ENCODE assay signal across 22 mouse cellular contexts in the genomic region with DNA sequence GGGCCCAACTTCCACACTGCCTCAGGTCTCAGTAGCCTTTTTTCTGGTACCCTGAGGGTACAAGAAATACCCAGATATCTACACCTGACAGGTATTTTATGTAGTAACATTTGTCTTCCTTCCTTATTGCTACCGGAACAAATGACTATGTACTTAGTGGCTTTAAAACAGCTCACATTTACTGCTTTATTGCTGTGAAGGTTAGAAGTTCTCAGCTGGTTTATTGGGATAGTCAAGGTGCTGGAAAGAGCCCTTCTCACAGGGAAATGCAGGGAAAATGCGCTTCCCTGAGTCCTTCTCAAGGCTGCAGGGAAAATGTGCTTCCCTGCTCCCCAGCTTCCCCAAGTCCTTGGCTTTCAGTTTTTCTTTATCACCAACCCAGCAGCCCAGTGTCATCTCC. TPM values are rescaled to one million over a fixed set of nuclear protein-coding genes. Genes with fewer than 3 reads are reported as not detected.
"Had no signal": no experiment of that assay in that cellular context is flagged by ENCODE, and none has a peak within 500 bp of the region (broad histone marks: within the 10 kb centered on the region; RNA-seq: fewer than 3 reads in every experiment).

No protein-coding gene starts in this region.

- H3K27ac ChIP-seq: liver, embryonic 14.5 days; lung, embryonic 15.5 days; macrophage; midbrain, embryonic 13.5 days; midbrain, embryonic 15.5 days; neural tube, embryonic 13.5 days; neural tube, embryonic 15.5 days; stomach, embryonic 15.5 days; stomach, postnatal 0 days had no signal

- ATAC-seq: lung, postnatal 0 days; midbrain, embryonic 13.5 days; midbrain, embryonic 15.5 days had no signal

- DNase-seq: lung, adult 2 months; lung, postnatal 14 days; lung, postnatal 36 days; right cerebral cortex, postnatal 14 days; spleen, adult 18-20 months; thymus, adult 2 months; thymus, postnatal 25 days had no signal

- H3K9ac ChIP-seq: liver, embryonic 14.5 days; lung, embryonic 15.5 days; midbrain, embryonic 13.5 days; midbrain, embryonic 15.5 days; neural tube, embryonic 13.5 days; neural tube, embryonic 15.5 days; stomach, embryonic 15.5 days had no signal

- H3K4me3 ChIP-seq: lung, embryonic 15.5 days; megakaryocyte, embryonic 14.5 days; midbrain, embryonic 13.5 days; midbrain, embryonic 15.5 days; myocyte; neural tube, embryonic 13.5 days; neural tube, embryonic 15.5 days; stomach, embryonic 15.5 days had no signal

- H3K4me1 ChIP-seq: stomach, embryonic 15.5 days had no signal

- H3K4me2 ChIP-seq: lung, embryonic 15.5 days; midbrain, embryonic 11.5 days; midbrain, embryonic 13.5 days; midbrain, embryonic 15.5 days; neural tube, embryonic 13.5 days; neural tube, embryonic 15.5 days; stomach, embryonic 15.5 days had no signal

- H3K27me3 ChIP-seq: midbrain, embryonic 15.5 days; neural tube, embryonic 13.5 days; neural tube, embryonic 15.5 days had no signal

- H3K36me3 ChIP-seq: lung, embryonic 15.5 days; midbrain, embryonic 13.5 days; midbrain, embryonic 15.5 days; neural tube, embryonic 13.5 days; neural tube, embryonic 15.5 days; stomach, embryonic 15.5 days had no signal

- H3K9me3 ChIP-seq: lung, embryonic 15.5 days; megakaryocyte, embryonic 14.5 days; midbrain, embryonic 13.5 days; midbrain, embryonic 15.5 days; neural tube, embryonic 13.5 days; neural tube, embryonic 15.5 days; stomach, embryonic 15.5 days had no signal

RNA-seq across cellular contexts. Expression of a gene that starts 38.3 kb away (rescaled TPM):
- polyA plus RNA-seq: liver, embryonic 14.5 days; liver, embryonic 16.5 days; macrophage; myocyte; urinary bladder, adult 2 months had no signal
